Mouse (Mus musculus): ENCODE measurements around the gene Dusp11. TPM values are rescaled to one million over a fixed set of nuclear protein-coding genes. Genes with fewer than 3 reads are reported as not detected.
"Not testable (repeated sequence)": the region's sequence is repeated elsewhere in the genome, so short reads cannot be mapped to it uniquely, and the experiment has no call there.

Dusp11 gene
- polyA plus RNA-seq, 1 experiment from 2014 or later, result 45.0 TPM

DNA sequence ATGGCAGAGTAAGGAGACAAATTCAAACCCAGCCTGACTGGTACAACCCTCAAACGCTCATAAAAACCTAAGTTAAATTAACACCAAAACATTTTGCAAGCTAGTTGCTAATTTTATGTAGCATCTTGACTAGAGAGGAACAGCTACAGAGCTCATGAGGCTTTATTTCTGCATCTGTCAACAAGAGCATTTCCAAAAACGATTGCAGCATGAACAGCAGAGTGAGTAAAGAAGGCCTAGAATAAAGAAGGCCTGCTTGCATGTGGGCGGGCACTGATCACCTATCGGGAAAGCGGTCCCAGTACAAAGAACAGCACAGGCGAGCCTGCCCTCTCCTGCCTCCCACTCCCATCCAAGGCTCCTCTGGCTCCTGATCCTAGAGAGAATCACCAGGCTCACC, 12.9 kb downstream of the Dusp11 start:
- Histone ChIP-seq H3K27ac (ENCODE audit: low read depth, low read length) (no peak overlapping the region), H3K4me2 (ENCODE audit: low read depth) (no peak overlapping the region), H3K9me3 (ENCODE audit: control insufficient read depth, low read length) (no peaks in the 10 kb centered on the region), H3K9ac (ENCODE audit: low read length) (no peak overlapping the region), H3K36me3 (ENCODE audit: control insufficient read depth, insufficient read depth, low read length) (peaks cover 10% of the 10 kb centered on the region), H3K4me1 (ENCODE audit: control insufficient read depth, insufficient read depth, low read length) (no peaks in the 10 kb centered on the region), H3K27me3 (ENCODE audit: control insufficient read depth, insufficient read depth, low read length) (no peaks in the 10 kb centered on the region), H3K4me3 (ENCODE audit: low read depth, low read length) (no peak overlapping the region)
- ATAC-seq (ENCODE audit: insufficient read depth, low FRiP score, low TSS enrichment) (no peak), DNase-seq (ENCODE audit: low spot score) (no peak)
- WGBS, result 88% methylated on average over 6 of the region's 6 CpGs

DNA sequence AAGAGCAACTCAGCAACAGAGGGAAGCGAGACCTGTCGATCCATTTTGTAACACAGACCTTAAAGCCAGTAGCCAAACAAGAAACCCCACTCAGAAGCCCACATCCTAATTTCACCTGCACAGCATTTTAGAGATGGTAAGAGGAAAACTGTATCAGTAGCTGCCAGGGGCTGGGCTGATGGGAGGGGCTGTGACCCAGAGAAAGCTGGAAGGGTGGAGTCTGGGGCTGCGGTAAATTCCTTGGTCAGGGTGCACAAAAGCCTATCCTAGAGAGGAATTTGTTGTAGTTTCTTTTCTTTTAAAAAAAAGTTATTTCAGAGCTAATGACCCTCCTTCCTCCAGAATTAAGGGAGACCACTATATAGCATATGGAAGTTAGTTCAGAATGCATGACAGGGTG, 19.0 kb downstream of the Dusp11 start:
- Histone ChIP-seq H3K36me3 (ENCODE audit: control insufficient read depth, insufficient read depth, low read length) (peaks cover 5% of the 10 kb centered on the region), H3K4me2 (ENCODE audit: low read depth) (no peak overlapping the region), H3K27me3 (ENCODE audit: control insufficient read depth, insufficient read depth, low read length) (no peaks in the 10 kb centered on the region), H3K9me3 (ENCODE audit: control insufficient read depth, low read length) (no peaks in the 10 kb centered on the region), H3K4me1 (ENCODE audit: control insufficient read depth, insufficient read depth, low read length) (no peaks in the 10 kb centered on the region), H3K27ac (ENCODE audit: low read depth, low read length) (no peak overlapping the region), H3K9ac (ENCODE audit: low read length) (no peak overlapping the region), H3K4me3 (ENCODE audit: low read depth, low read length) (no peak overlapping the region)
- DNase-seq (ENCODE audit: low spot score), result no peak
- ATAC-seq (ENCODE audit: insufficient read depth, low FRiP score, low TSS enrichment), result no peak
- WGBS, result 98% methylated on average over 3 of the region's 3 CpGs

DNA sequence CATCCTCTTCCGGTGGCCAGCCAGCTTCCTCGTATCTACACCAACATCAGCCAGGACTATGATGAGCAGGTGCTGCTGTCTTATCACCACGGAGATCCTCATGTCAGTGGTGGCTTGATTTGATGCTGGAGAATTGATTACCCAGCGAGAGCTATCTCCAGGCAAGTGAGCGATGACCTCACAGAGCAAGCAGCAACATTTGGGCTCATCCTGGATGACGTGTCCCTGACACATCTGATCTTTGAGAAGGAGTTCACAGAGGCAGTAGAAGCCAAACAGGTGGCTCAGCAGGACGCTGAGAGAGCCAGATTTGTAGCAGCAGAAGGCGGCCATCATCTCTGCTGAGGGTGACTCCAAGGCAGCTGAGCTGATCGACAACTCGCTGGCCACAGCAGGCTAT, 22.8 kb downstream of the Dusp11 start:
- H3K27me3 ChIP-seq (ENCODE audit: control insufficient read depth, insufficient read depth, low read length), result no peaks in the 10 kb centered on the region
- H3K36me3 ChIP-seq (ENCODE audit: control insufficient read depth, insufficient read depth, low read length), result no peaks in the 10 kb centered on the region
- 82% methylated on average over 10 of the region's 10 CpGs for WGBS
- no peak overlapping the region for H3K27ac ChIP-seq (ENCODE audit: low read depth, low read length)
- no peak for ATAC-seq (ENCODE audit: insufficient read depth, low FRiP score, low TSS enrichment)
- no peaks in the 10 kb centered on the region for H3K4me1 ChIP-seq (ENCODE audit: control insufficient read depth, insufficient read depth, low read length)
- H3K9me3 ChIP-seq (ENCODE audit: control insufficient read depth, low read length), result no peaks in the 10 kb centered on the region
- no peak overlapping the region for H3K4me2 ChIP-seq (ENCODE audit: low read depth)
- no peak for DNase-seq (ENCODE audit: low spot score)
- no peak overlapping the region for H3K9ac ChIP-seq (ENCODE audit: low read length)
- H3K4me3 ChIP-seq (ENCODE audit: low read depth, low read length), result no peak overlapping the region

DNA sequence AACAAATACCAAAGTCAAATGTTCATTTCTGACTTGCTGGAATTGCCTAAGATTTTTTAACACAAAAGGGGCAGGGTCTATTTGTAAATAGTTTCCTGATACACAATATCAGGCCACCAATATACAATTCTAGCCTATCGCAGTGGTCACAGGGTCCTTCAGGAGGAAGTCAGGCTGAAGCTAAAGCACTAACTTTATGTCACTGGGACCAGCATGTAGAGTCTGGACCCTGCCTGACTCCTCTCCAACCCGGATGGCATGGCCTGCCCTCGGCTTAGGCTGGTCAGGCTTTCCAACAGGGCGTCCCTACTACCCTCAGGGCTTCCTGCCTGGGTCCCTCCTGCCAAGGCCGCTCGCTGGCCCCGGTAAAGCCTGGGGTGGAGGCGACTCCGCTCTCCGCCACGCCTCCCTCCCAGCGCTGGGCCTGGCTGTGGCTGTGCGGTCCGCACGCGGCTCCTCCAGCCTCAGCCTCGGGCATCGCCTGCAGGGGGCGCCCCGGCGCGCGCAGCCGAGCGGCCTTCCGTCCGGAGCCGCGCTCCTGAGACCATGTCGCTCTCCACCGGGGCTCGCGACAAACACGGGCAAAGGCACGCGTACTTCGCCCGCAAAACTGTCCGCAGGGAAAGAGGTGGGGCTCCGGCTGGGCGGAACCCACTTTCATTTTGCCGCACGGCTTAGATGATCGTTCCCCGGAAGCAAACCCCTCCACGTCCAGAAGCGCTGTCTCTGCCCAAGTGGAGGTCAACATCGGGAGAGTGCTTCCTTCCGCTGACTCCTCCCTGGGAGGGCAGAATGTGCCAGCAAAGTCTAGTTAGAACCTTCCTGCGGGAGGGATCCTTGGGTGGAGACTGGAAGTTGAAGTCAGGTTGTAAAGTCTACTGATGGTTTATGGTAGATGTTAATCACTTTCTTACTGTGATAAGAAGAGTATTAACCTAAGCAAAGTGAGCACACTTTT, 24.7 kb downstream of the Dusp11 start:
- not testable (repeated sequence) for H3K27me3 ChIP-seq (ENCODE audit: control insufficient read depth, insufficient read depth, low read length); H3K27ac ChIP-seq (ENCODE audit: low read depth, low read length); H3K9me3 ChIP-seq (ENCODE audit: control insufficient read depth, low read length); H3K4me1 ChIP-seq (ENCODE audit: control insufficient read depth, insufficient read depth, low read length); H3K36me3 ChIP-seq (ENCODE audit: control insufficient read depth, insufficient read depth, low read length)
- H3K4me2 ChIP-seq (ENCODE audit: low read depth), result peak overlapping the region; percentile 44
- H3K9ac ChIP-seq (ENCODE audit: low read length), result peak overlapping the region; percentile 39
- 2% methylated on average over 48 of the region's 50 CpGs for WGBS
- H3K4me3 ChIP-seq (ENCODE audit: low read depth, low read length), result peak overlapping the region; percentile 35
- ATAC-seq (ENCODE audit: insufficient read depth, low FRiP score, low TSS enrichment) (peak; percentile 94), DNase-seq (ENCODE audit: low spot score) (peak; percentile 79)

DNA sequence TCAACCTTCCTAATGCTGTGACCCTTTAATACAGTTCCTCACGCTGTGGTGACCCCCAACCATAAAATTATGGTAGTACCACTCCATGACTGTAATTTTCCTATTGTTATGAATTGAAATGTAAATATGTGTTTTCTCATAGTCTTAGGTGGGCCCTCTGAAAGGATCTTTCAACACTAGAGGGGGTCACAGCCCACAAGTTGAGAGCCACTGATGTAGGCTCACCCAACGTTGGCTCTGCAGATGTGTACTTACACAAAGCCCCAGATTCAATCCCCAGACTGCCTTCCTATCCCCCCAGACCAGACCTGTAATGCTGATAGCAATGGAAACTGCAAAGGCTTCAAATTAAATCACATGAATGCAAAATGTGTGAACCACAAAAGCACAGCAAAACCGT, 25.8 kb downstream of the Dusp11 start:
- Histone ChIP-seq H3K4me2 (ENCODE audit: low read depth) (no peak overlapping the region), H3K9me3 (ENCODE audit: control insufficient read depth, low read length) (no peaks in the 10 kb centered on the region), H3K9ac (ENCODE audit: low read length) (no peak overlapping the region), H3K4me1 (ENCODE audit: control insufficient read depth, insufficient read depth, low read length) (no peaks in the 10 kb centered on the region), H3K27me3 (ENCODE audit: control insufficient read depth, insufficient read depth, low read length) (no peaks in the 10 kb centered on the region), H3K4me3 (ENCODE audit: low read depth, low read length) (no peak overlapping the region), H3K27ac (ENCODE audit: low read depth, low read length) (no peak overlapping the region), H3K36me3 (ENCODE audit: control insufficient read depth, insufficient read depth, low read length) (no peaks in the 10 kb centered on the region)
- no peak for ATAC-seq (ENCODE audit: insufficient read depth, low FRiP score, low TSS enrichment)
- no peak for DNase-seq (ENCODE audit: low spot score)
- WGBS, result 58% methylated on average over 3 of the region's 3 CpGs

DNA sequence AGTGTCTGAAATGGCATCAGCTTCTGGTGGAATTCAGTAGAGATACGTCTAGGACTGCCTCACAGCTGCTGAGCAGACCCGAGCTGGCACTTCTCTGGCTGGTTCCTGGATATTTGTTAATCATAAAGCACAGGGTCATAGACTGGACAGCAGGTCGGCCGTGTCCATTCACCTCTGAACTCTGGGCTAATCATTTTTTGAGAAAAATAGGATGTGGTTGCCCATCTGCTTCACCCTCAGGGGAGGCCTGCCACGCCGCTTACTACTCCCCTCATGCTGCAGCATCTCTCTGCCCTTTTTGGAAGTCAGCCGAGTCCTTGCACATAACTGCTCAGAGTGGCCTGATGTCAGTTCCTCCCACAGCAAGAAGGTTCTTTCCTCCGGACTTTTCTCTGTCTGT, 27.4 kb downstream of the Dusp11 start:
- H3K4me1 ChIP-seq (ENCODE audit: control insufficient read depth, insufficient read depth, low read length), result no peaks in the 10 kb centered on the region
- H3K9me3 ChIP-seq (ENCODE audit: control insufficient read depth, low read length), result no peaks in the 10 kb centered on the region
- H3K27ac ChIP-seq (ENCODE audit: low read depth, low read length), result no peak overlapping the region
- H3K4me2 ChIP-seq (ENCODE audit: low read depth), result no peak overlapping the region
- no peak overlapping the region for H3K9ac ChIP-seq (ENCODE audit: low read length)
- ATAC-seq (ENCODE audit: insufficient read depth, low FRiP score, low TSS enrichment) (no peak), DNase-seq (ENCODE audit: low spot score) (no peak)
- H3K27me3 ChIP-seq (ENCODE audit: control insufficient read depth, insufficient read depth, low read length), result no peaks in the 10 kb centered on the region
- 81% methylated on average over 8 of the region's 8 CpGs for WGBS
- H3K36me3 ChIP-seq (ENCODE audit: control insufficient read depth, insufficient read depth, low read length), result no peaks in the 10 kb centered on the region
- no peak overlapping the region for H3K4me3 ChIP-seq (ENCODE audit: low read depth, low read length)

DNA sequence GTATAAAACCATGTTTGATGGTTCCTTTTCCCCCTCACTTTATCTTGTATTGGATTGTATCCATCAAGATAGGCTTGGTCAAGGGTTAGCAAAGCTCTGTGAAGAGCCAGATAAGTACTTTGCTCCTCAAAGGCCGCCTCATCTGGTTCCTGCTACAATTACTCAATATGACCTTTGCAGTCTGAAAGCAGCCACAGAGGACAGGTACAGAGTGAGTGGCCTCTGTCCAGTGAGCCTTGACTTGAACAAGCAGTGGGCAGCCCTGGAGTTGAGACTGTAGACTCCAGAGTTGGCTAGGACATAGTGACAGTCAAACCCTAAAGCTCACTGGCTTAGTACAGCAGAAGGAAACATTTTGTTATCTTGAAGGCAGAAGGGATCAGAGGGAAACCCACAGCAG, 32.2 kb downstream of the Dusp11 start:
- no peak for ATAC-seq (ENCODE audit: insufficient read depth, low FRiP score, low TSS enrichment)
- H3K27ac ChIP-seq (ENCODE audit: low read depth, low read length), result no peak overlapping the region

DNA sequence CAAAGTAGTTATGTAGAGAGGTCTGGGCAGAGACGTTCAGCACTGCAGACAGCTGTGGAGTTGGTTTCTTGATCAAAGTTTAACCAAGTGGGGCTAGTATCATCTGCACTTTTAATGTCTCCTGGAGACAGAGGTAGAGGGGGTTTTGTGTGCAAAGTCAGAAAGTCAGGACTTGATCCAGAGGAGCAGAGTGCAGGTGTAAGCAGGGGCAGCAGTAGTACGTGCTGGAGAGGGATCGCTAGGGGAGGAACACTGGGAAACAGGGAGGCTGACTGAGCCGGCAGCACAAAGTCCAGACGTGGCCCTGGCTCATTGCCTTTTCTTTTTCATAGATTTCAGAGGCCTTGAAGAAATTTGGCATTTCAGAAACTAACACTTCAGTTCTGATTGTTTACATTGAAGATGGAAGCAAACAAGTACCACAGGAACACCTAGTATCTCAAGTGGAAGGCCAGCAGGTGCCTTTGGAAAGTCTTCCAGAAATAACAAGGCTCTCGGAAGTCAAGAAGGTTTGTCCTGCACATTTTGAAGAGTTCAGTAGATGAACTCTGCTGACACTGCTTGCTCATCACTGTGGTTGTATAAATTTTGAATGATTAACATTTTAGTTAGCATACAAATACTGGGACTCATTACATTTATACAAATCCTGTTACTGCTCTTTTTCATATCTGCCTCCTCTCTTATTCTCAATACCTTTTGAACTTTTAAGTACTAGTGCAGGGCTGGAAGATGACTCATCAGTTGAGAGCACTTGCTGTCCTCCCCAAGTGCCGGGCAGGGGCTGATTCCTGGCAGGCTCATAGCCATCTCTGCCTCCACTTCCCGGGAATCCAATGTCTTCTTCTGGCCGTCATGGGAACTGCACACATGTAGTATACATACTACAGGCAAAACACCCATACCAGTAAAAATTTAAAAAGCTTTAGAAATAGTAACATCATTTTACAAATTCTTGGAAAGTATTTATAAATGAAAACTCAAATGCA, 33.7 kb downstream of the Dusp11 start:
- Histone ChIP-seq H3K4me2 (ENCODE audit: low read depth) (no peak overlapping the region), H3K27me3 (ENCODE audit: control insufficient read depth, insufficient read depth, low read length) (no peaks in the 10 kb centered on the region), H3K4me3 (ENCODE audit: low read depth, low read length) (no peak overlapping the region), H3K4me1 (ENCODE audit: control insufficient read depth, insufficient read depth, low read length) (no peaks in the 10 kb centered on the region), H3K9me3 (ENCODE audit: control insufficient read depth, low read length) (no peaks in the 10 kb centered on the region), H3K36me3 (ENCODE audit: control insufficient read depth, insufficient read depth, low read length) (0 out of 2 replicates have a peak, but pooled peaks cover 2% of the 10 kb centered on the region), H3K27ac (ENCODE audit: low read depth, low read length) (no peak overlapping the region), H3K9ac (ENCODE audit: low read length) (no peak overlapping the region)
- no peak for ATAC-seq (ENCODE audit: insufficient read depth, low FRiP score, low TSS enrichment)
- WGBS, result 91% methylated on average over 9 of the region's 9 CpGs
- DNase-seq (ENCODE audit: low spot score), result no peak

More for the DNA sequence above, 32.2 kb downstream of the Dusp11 start:
- Histone ChIP-seq H3K27me3 (ENCODE audit: control insufficient read depth, insufficient read depth, low read length) (no peaks in the 10 kb centered on the region), H3K9me3 (ENCODE audit: control insufficient read depth, low read length) (no peaks in the 10 kb centered on the region), H3K4me2 (ENCODE audit: low read depth) (no peak overlapping the region), H3K4me1 (ENCODE audit: control insufficient read depth, insufficient read depth, low read length) (no peaks in the 10 kb centered on the region), H3K4me3 (ENCODE audit: low read depth, low read length) (no peak overlapping the region), H3K36me3 (ENCODE audit: control insufficient read depth, insufficient read depth, low read length) (0 out of 2 replicates have a peak, but pooled peaks cover 2% of the 10 kb centered on the region), H3K9ac (ENCODE audit: low read length) (no peak overlapping the region)
- 88% methylated on average over 1 of the region's 1 CpGs for WGBS
- DNase-seq (ENCODE audit: low spot score), result no peak
